Mouse (Mus musculus): Measurements from ENCODE around the gene Mbd4.

Gene Mbd4

GRCm38 (mm10) chr6:115814104-115814503, 39.1 kb downstream of the Mbd4 start:
- in situ Hi-C loops (cut with MseI, MboI) = no loop called here

DNA sequence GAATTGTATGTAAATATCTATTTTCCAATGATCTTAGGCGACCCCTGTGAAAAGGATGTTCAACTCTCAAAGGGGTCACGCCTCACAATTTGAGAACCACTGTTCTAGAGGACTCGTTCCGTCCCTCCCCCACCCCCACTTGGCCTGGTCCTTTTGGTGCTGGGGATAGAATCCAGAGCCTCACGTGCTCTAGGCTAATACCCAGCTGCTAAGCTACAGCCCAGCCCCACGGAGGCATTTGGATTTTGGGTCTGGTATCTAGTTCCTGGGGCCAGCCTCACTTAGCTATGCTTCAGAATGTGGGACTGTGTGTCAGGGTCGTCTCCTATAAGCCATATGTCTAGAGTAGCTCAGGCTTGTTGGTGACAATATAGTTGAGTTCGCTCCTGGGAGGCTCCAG, 41.6 kb downstream of the Mbd4 start:
- in situ Hi-C loops (cut with MseI, MboI) = no loop called here

GRCm38 (mm10) chr6:115808488-115809231, 44.5 kb downstream of the Mbd4 start, which contains the start of gene Rpl32:
TSS of gene Rpl32 (minus strand) at chr6:115808747.
- in situ Hi-C loops (cut with MseI, MboI) = no loop called here

GRCm38 (mm10) chr6:115808196-115808487, 45.0 kb downstream of the Mbd4 start:
- in situ Hi-C loops (cut with MseI, MboI) = no loop called here

- in situ Hi-C loops (cut with MseI, MboI) = no loop called here
Observed at GRCm38 (mm10) chr6:115807464-115808195, 45.5 kb downstream of the Mbd4 start.

- in situ Hi-C loops (cut with MseI, MboI) = no loop called here
Observed at GRCm38 (mm10) chr6:115804432-115805192, 48.6 kb downstream of the Mbd4 start.

DNA sequence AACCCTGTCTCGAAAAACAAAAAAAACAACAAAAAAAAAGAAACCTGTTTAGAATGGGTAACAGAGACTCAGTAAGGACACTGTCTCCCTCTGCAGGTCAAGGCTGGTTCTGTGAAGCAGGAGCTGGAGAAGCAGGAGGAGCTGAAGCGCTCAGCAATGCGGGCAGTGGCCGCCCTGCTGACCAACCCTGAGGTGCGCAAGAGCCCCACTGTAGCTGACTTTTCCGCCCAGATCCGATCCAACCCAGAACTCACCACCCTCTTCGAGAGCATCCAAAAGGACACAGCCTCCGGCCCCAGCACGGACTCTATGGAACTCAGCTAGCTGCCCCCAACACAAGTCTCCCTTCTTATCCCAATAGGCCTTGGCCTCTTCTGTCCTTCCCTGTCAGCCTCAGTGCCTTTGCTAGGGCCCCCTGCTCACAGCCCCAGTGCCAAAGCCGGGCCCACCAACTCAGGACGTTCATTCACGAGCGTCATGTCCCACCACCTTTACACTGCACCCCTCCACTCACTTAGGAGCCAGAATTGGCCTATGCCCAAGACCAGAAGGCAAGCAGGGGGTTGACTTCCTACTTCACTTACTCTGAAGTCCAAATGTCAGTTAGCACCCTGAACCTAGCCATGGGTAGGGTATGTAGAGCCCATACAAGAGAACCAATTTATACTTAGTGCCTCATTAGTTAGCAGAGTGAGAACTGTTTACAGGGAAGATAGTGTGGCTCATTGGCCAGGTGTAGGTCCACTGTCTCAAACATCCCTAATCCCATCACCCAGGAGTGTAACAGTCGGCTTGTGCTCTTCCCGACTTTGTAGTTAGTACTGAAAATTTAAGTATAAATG, 49.4 kb downstream of the Mbd4 start:
- in situ Hi-C loops (cut with MseI, MboI) = no loop called here

DNA sequence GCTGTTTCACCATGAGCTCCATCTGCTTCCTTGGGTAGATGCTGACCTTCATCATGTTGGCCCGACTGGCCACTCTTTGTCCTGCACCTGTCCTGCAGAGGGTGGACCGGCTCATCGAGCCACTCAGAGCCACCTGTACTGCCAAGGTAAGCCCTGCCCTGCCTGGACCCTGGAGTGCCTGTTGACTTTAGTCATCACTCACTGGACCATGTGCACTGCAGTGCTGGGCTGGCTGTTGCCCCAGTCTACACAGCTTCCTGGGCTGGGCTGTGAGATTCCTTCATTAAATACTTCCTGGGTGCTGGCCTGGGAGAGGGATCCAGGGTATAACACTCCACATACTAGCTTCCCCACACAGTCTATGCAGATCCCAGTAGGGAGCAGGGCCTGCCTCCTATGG, 51.4 kb downstream of the Mbd4 start:
- in situ Hi-C loops (cut with MseI, MboI) = no loop called here

DNA sequence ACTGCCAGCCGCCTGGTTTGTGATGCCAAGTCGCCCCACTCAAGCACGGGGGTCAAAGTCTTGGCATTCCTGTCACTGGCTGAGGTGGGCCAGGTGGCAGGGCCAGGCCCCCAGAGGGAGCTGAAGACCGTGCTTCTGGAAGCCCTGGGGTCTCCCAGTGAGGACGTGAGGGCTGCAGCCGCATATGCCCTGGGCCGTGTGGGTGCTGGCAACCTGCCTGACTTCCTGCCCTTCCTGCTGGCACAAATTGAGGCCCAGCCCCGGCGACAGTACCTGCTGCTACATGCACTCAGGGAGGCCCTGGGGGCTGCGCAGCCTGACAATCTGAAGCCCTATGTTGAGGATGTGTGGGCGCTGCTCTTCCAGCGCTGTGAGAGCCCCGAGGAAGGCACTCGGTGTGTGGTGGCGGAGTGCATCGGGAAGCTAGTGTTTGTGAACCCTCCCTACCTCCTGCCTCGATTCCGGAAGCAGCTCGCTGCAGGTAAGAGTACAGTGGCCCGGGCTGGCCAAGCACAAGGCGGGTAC, 60.4 kb downstream of the Mbd4 start:
- in situ Hi-C loops (cut with MseI, MboI) = no loop called here

DNA sequence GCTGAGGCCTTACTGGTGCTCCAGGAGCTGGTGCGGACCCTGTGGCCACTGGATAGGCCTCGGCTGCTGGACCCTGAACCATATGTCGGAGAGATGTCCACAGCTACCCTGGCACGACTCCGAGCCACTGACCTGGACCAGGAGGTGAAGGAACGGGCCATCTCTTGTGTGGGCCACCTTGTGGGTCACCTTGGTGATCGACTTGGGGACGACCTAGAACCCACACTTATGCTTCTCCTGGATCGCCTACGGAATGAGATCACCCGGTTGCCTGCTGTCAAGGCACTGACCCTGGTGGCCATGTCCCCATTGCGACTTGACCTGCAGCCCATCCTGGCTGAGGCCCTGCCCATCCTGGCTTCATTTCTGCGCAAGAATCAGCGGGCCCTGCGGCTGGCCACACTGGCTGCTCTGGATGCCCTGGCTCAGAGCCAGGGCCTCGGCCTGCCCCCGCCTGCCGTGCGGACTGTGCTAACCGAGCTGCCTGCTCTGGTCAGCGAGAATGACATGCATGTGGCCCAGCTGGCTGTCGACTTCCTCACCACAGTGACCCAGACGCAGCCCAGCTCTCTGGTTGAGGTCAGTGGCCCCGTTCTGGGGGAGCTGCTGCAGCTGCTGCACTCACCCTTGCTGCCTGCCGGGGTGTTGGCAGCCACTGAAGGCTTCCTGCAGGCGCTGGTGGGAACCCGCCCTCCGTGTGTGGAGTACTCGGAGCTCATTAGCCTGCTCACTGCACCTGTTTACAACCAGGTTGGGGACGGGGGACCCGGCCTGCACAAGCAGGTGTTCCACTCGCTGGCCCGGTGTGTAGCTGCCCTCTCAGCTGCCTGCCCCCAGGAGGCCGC, 61.1 kb downstream of the Mbd4 start:
- in situ Hi-C loops (cut with MseI, MboI) = no loop called here

- in situ Hi-C loops (cut with MseI, MboI) = no loop called here
Observed at GRCm38 (mm10) chr6:115791016-115791415, 62.2 kb downstream of the Mbd4 start.

Measured in mouse trophoblast stem cell (cell line).